Comparison of ENCODE assay signal across 9 mouse cellular contexts in genomic region chr9:115163031-115163430, GRCm38 (mm10).
A peak's percentile ranks its signal among the peaks of the same experiment; 100 is the strongest.
DNase-seq lines count a peak whose midpoint lies in the region; ATAC-seq and TF ChIP-seq lines count a peak whose summit lies in the region.
"Had no signal": no experiment of that assay in that cellular context is flagged by ENCODE, and none has a peak within 500 bp of the region (broad histone marks: within the 10 kb centered on the region; RNA-seq: fewer than 3 reads in every experiment).

No protein-coding gene starts in this region.

- H3K36me3 ChIP-seq in hindbrain, postnatal 0 days (ENCODE audit: insufficient read depth, low read length), result no peaks in the 10 kb centered on the region
- H3K36me3 ChIP-seq in midbrain, embryonic 11.5 days (ENCODE audit: control insufficient read depth, insufficient read depth, low read length), result no peaks in the 10 kb centered on the region
- no peaks in the 10 kb centered on the region for H3K36me3 ChIP-seq in splenic B cell, adult 2 months (ENCODE audit: control insufficient read depth, insufficient read depth, low read length, poor library complexity, severe bottlenecking)
- H3K36me3 ChIP-seq: G1E had no signal

- H3K4me2 ChIP-seq in hindbrain, postnatal 0 days (ENCODE audit: low read depth, low read length), result no peak overlapping the region
- H3K4me2 ChIP-seq in midbrain, embryonic 11.5 days, result no peak overlapping the region

- intact Hi-C loops in gastrocnemius, adult 2 months (cut with DNase I), result loop anchor here (1.0 to 5.0 kb wide), 2 partner anchors 98 to 544 kb away; no protein-coding TSS in a partner anchor
- intact Hi-C loops in left cerebral cortex, postnatal 14 days (cut with DNase I), result loop anchor here (2.0 kb wide), 1 partner anchor 98 kb away; no protein-coding TSS in a partner anchor

- TF ChIP-seq POLR2A in brain, embryonic 14.5 days (IDR thresholded peaks at IDR 0.05; ENCODE audit: borderline replicate concordance, extremely low read depth, insufficient read depth, insufficient read length, poor library complexity, severe bottlenecking), result no peak

- H3K9me3 ChIP-seq in hindbrain, postnatal 0 days (ENCODE audit: low read length), result no peaks in the 10 kb centered on the region
- H3K9me3 ChIP-seq in midbrain, embryonic 11.5 days (ENCODE audit: control insufficient read depth, low read length), result no peaks in the 10 kb centered on the region

- H3K27ac ChIP-seq in gastrocnemius, adult 2 months, result no peak overlapping the region
- H3K27ac ChIP-seq in hindbrain, postnatal 0 days, result no peak overlapping the region
- H3K27ac ChIP-seq in midbrain, embryonic 11.5 days (ENCODE audit: low read depth, low read length), result no peak overlapping the region

- no peaks in the 10 kb centered on the region for H3K4me1 ChIP-seq in hindbrain, postnatal 0 days (ENCODE audit: insufficient read depth, low read length)
- H3K4me1 ChIP-seq in midbrain, embryonic 11.5 days (ENCODE audit: control insufficient read depth, insufficient read depth, low read length), result no peaks in the 10 kb centered on the region

- ATAC-seq in hindbrain, postnatal 0 days, result peak; percentile 72
- ATAC-seq in midbrain, embryonic 11.5 days (ENCODE audit: low FRiP score), result peak; percentile 52; the same call in 1 of the 2 replicates

- no peaks in the 10 kb centered on the region for H3K27me3 ChIP-seq in hindbrain, postnatal 0 days (ENCODE audit: insufficient read depth, low read length)
- H3K27me3 ChIP-seq in midbrain, embryonic 11.5 days (ENCODE audit: control insufficient read depth, insufficient read depth, low read length), result no peaks in the 10 kb centered on the region
- no peaks in the 10 kb centered on the region for H3K27me3 ChIP-seq in splenic B cell, adult 2 months (ENCODE audit: control insufficient read depth, insufficient read depth, low read length, poor library complexity, severe bottlenecking)

- H3K9ac ChIP-seq in hindbrain, postnatal 0 days (replicated peaks; ENCODE audit: low read length), result no peak overlapping the region
- H3K9ac ChIP-seq in midbrain, embryonic 11.5 days (ENCODE audit: low read length), result no peak overlapping the region

- peak; percentile 83 for DNase-seq in cerebellum, postnatal 10 days
- no peak for DNase-seq in cerebellum, adult 11-12 months
- peak; percentile 73 for DNase-seq in brain, embryonic 14.5 days (ENCODE audit: low read depth)
- peak; percentile 84 for DNase-seq in gastrocnemius, adult 2 months
- peak; percentile 75 for DNase-seq in hindbrain, postnatal 0 days (ENCODE audit: low spot score)
- peak; percentile 44 to 80 for DNase-seq in left cerebral cortex, postnatal 14 days (ENCODE audit: low spot score in 2 of 2)
- peak; percentile 86 for DNase-seq in midbrain, embryonic 11.5 days (ENCODE audit: low spot score, missing footprints)
- DNase-seq in splenic B cell, adult 2 months (ENCODE audit: low read depth, low spot score), result peak; percentile 60

- WGBS in hindbrain, postnatal 0 days, result 58% methylated on average over 5 of the region's 5 CpGs
- 70% methylated on average over 5 of the region's 5 CpGs for WGBS in midbrain, embryonic 11.5 days

- H3K4me3 ChIP-seq in gastrocnemius, adult 2 months, result no peak overlapping the region
- no peak overlapping the region for H3K4me3 ChIP-seq in hindbrain, postnatal 0 days (ENCODE audit: low read length)
- no peak overlapping the region for H3K4me3 ChIP-seq in midbrain, embryonic 11.5 days (ENCODE audit: low read depth, low read length)

- peak; percentile 50 for TF ChIP-seq CTCF in brain, embryonic 14.5 days (IDR thresholded peaks at IDR 0.05; ENCODE audit: borderline replicate concordance, extremely low read depth, insufficient read depth, insufficient read length)
- TF ChIP-seq CTCF in gastrocnemius, adult 2 months (IDR thresholded peaks at IDR 0.05), result peak; percentile 73
- TF ChIP-seq CTCF in hindbrain, postnatal 0 days (IDR thresholded peaks at IDR 0.05; ENCODE audit: low read depth), result peak; percentile 77
